Mouse (Mus musculus): Measurements from ENCODE around the gene 1700109H08Rik. TPM values are rescaled to one million over a fixed set of nuclear protein-coding genes. Genes with fewer than 3 reads are reported as not detected.
A peak's percentile ranks its signal among the peaks of the same experiment; 100 is the strongest.
"Not testable (repeated sequence)": the region's sequence is repeated elsewhere in the genome, so short reads cannot be mapped to it uniquely, and the experiment has no call there.

Gene 1700109H08Rik
- 1 to 10 TPM; 2.7 to 3.3 TPM for total RNA-seq (2021)
- long read RNA-seq, experiment 1, result 0 reads
- long read RNA-seq, experiment 2, result 0 reads

DNA sequence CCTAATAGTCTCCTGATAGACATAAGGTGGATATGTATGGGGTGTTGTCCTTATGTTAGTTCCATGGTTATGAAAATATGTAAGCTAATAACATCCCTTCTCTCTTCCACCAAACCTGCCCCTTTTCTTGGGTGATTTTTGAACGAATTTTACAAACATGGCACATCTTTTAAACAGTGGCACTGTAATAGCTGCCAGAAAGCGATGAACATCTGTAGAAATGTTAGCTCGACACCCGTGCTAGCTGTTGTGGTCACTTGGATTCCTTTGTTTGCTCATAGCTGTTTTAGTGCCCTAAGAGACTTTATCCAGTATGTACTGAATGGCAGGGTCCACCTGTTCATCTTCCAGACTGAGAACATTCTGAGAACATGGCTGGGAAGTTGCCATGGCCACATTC is at the start of gene 1700109H08Rik:
Gene 1700109H08Rik, plus strand, starts transcription at position 301 of the 400 bp plus-strand sequence.
- DNase-seq (ENCODE audit: low spot score in 2 of 2), result no peak

DNA sequence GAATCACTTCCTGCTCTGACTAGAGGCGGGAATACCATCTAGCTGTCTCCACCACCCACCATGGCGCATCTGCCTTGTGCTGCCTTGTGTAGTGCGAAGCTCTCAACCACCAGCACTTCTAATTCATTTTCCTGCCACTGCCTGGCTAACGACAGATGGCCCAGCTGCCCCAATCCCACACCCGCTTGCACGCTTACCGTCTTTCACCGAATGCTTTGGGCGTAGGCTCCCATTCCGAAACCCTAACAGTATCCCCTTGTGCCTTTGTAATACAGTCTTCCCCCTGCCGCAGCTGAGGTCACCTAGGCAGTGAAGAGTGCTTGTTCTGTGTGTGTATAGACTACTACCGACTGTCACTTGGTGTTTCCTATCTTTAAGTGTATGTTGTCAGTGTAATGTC is 49.6 kb upstream of the 1700109H08Rik start:
- DNase-seq (ENCODE audit: low spot score in 2 of 2), result no peak

DNA sequence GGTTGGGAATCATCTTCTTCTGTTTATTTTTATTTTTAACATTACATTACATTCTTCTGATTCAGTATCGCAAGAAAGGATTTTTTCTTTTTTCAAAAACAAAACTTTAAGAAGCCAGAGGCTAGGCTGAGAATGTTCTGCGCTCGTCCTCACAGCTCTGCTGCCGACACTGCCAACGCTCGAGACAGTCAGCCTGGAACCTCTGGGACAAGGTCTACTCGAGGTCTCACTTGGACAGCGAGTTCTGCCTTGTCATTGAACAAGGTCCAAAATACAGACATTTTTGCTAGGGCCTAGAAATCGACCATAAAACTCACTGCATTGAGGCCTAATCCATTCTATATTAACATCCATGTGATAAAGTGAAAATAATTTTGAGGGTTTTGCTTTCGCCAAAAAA is 48.5 kb upstream of the 1700109H08Rik start:
- DNase-seq (ENCODE audit: low spot score in 2 of 2), result no peak

DNA sequence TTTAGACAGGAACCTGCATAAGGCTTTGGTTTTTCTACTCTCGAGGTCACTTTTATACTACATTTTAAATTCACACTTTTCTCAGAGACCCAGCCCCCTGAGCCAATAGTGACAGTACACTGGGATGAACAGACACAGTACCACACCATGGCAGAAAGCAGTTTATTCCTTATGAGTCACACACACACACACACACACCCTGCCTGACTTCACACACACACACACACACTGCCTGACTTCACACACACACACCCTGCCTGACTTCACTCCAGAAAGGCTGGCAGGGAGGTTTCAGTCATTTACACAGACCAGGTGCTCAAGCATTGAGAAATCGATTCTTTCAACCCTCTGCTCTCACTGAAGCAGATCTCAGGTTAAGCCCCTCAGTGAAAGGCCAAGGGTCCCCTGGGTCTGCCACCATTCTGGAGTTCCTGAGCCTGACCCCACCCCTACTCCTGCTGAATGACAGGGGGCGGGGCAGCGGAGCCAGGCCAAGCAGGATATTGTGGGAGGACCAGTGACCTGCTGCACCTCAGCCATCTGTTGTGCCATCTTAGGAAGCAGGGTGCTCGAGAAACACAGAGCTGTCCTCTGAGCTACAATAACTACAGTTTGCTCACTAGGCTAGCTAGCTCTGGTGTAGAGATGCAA is 44.2 kb upstream of the 1700109H08Rik start:
- no peak for DNase-seq (ENCODE audit: low spot score in 2 of 2)

DNA sequence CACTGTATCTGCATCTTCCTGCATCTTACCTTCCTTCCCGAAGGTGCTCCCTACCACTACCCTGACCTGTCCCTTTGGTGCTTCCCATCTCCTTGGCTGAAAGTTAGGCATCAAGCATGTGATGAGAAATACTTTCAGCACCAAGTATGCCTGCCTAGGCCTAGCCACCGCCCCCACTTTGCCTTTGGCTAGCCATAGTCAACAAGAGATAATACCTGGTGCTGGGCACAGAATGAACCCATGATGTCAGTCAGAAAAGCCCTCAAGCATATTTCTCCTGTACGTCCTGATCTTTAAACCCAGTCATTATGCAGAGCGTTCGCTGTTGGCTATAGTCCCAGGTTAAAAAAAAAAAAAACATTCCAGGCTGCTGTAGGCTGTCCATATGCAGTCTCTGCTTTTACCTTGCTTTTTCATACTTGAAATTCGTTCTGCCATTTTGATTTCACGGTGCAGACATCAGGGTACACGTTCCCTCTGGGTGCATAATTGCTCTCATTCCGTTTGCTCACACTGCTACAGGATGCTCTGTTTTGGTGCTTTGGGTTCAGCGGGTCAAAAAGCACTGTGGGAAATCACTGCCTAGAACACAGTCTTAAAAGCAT is 41.7 kb upstream of the 1700109H08Rik start:
- DNase-seq (ENCODE audit: low spot score in 2 of 2), result no peak

DNA sequence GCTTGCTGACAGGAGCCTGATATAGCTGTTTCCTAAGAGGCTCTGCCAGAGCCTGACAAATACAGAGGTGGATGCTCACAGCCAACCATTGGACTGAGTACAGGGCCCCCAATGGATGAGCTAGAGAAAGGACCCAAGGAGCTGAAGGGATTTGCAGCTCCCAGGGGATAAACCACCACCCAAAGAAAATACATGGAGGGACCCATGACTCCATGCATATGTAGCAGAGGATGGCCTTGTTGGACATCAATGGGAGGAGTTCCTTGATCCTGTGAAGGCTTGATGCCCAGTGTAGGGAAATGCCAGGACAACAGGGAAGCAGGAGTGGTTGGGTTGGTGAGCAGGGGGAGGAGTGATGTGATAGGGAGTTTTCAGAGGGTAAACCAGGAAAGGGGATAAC is 39.3 kb upstream of the 1700109H08Rik start:
- DNase-seq (ENCODE audit: low spot score in 2 of 2), result not testable (repeated sequence)

DNA sequence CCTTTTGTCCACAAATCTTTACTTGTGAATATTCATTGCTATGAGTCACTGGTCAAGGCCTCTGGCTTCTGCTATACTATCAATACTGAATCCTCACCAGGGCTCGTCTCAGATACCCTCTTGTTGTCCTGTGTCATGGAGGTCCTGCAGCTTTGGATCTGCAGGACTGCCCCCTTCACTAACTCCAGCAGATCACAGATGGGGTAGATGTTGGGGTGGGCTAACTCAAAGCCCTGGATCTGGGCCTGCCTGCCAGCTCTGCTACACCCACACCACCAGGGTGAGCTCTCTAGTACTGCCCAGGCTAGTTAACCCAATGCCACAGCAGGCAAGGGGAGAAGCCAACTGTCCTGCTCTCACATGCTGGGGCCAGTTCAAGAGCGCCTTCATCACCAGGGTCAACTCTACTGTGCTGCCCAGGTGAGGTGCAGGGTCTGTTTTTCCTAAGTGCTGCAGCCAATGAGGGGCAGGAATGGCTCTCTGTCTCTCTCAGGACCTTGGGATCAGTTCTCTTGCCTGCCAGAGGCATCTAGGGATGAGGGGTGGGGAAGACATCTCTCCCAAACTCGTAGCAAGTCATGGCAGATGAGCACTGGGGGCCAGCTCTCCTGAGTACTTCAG is 34.7 kb upstream of the 1700109H08Rik start:
- no peak for DNase-seq (ENCODE audit: low spot score in 2 of 2)

DNA sequence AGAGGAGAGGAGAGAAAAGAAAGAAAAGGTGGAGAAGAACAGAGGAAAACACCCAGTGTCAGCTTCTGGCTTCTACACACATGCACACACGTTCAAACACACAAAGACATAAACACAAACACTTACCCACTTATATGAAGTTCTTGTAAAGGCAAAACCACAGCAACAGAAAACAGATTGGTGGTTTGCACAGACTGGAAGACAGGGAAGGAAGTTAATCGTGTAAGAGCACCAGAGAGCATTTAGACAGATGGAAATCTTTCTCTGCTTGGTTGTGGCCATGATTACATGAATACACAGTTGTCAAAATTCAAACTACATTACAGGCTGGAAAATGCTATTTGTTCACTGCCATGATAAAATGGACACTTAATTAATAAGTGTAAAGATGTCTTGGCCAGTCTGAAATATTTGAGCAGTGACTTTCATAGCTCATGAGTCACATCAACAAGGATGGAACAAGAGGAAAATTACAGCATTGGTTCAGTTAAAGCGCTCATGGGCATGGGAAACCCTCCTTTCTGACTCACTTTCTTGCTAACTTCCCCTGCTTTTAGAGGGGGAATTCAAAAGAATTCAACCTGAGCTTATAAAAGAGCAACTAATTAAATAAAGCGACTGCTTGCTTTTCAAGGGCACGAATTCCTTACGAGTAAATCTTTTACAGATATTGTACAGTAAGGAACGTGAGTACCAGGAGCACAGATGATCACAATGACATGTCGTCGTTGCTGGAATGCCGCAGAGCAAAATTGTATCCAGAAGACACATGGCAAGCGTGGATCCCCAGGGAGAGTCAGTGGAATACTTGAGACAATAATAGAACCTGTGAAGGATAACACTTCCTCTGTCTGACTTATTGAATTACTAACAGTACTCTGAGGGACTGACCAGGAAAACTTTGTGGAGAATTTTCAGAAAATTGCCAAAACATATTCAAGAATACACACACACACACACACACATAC is 32.6 kb upstream of the 1700109H08Rik start:
- no peak for DNase-seq (ENCODE audit: low spot score in 2 of 2)

DNA sequence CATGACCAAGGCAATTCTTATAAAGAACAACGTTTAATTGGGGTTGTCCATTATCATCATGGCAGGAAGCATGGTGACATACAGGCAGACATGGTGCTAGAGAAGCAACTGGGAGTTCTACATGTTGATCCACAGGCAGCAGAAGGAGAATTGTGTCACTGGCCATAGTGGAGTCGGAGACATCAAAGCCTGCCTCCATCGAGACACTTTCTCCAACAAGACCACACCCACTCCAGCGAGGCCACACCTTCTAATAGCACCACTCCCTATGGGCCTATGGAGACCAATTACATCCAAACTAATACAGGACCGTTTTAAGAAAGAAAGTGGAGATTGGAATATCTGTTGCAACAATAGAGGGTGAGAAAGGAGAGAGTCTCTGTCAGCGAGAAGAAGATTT is 29.5 kb upstream of the 1700109H08Rik start:
- DNase-seq (ENCODE audit: low spot score in 2 of 2), result no peak

DNA sequence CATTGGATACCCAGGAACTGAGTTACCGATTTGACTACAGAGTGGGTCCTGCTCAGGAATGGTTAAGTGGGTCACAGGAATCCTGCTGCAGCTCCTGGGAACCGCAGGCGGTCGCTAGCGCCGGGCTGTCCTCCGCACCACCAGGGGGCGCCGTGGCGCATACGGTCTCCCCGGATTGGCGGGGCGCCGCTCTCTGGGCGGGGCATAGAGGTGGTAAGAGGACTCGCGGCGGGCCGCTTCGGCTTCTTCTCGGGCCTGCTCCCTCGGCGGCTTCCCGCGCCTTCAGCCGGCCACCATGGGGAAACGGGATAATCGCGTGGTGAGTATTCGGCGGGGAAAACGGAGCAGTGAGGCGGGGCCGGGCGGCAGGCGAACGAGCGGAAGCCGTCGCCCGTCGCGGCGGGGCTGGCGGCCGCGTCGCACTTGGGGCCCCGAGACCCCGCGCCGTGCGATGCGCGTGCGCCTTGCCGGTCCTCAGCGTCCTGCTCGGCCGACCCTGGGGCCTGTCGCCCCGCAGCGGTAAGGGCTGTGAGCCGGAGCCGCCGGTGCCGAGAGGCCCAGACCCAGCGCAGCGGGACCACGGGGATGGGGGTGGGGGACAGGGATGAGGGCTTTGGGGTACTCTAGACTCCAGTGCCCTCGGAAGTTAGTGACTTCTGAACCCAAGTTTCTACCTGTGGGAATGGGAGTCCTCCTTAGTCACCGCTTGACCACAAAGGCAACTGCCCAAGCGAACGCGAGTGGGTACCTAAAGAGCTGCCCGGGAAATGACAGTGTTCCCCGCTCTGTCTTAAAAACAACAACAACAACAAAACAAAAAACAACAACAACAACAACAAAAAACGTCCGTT is 27.5 kb upstream of the 1700109H08Rik start, which contains the start of gene Fam133b:
Gene Fam133b, plus strand, starts transcription at position 205 of the 851 bp plus-strand sequence.
- peak; percentile 100 for DNase-seq (ENCODE audit: low spot score in 2 of 2)

DNA sequence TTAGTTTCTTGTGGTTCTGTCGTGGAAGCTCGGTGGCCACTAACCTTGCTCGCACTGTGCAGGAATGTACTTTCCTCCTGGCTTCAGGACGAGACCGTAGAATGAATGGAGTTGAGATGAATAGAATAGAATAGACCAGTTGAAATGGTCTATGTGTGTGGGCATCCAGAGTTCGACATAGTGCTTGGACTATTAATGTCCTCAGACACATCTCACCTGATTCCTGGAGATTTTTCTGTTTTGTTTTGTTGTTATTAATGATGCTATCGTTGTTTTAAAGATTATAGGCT is 26.9 kb upstream of the 1700109H08Rik start:
- DNase-seq (ENCODE audit: low spot score in 2 of 2), result no peak

DNA sequence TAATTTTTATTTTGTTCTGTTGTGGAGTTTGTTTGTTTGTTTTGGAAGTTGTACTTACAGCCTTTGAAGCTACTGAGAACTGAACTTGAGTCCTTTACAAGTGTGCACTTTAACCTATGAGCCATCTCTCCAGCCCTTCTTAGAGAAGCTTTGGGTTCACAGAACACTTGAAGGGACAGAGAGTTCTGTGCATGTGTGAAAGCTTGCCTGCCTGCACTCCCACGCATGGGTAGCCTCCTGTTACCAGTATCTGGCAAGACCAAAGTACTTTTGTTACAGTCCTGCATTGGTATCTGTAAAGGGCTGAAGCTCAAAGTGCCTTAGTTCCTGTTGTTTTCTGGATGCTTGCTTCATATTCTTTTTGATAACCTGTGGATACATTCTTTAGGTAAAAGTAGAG is 25.1 kb upstream of the 1700109H08Rik start:
- DNase-seq (ENCODE audit: low spot score in 2 of 2), result no peak

DNA sequence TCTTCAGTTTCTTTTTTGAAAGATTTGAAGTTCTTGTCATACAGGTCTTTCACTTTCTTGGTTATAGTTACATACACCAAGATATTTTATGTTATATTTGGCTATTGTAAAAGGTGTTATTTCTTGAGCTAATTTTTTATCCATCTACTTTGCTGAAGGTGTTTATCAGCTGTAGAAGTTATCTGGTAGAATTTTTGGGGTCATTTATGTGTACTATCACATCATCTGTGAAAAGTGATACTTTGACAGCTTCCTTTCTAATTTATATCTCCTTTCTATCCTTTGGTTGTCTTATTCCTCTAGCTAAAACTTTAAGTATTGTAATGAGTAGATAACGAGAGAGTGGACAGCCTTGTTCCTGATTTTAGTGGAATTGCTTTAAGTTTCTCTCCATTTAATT is 19.9 kb upstream of the 1700109H08Rik start:
- DNase-seq (ENCODE audit: low spot score in 2 of 2), result no peak

DNA sequence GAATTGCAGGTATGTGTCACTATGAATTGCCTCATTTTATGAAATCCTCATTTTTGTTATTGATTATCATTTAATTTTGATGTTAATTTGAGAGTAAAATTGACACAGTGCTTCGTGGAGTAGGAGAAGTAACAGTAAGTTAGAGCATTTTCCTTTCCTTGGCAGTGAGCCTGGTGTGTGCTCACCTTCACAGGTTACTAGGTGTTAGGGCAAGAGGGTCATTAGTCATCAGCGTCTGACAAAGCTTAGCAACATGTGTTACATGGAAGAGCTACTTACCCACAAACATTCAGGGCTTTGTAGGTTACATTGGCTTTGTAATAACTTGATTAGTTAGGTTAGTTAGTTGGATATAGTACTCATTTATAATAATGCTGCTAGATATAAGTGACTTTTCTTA is 17.2 kb upstream of the 1700109H08Rik start:
- no peak for DNase-seq (ENCODE audit: low spot score in 2 of 2)

DNA sequence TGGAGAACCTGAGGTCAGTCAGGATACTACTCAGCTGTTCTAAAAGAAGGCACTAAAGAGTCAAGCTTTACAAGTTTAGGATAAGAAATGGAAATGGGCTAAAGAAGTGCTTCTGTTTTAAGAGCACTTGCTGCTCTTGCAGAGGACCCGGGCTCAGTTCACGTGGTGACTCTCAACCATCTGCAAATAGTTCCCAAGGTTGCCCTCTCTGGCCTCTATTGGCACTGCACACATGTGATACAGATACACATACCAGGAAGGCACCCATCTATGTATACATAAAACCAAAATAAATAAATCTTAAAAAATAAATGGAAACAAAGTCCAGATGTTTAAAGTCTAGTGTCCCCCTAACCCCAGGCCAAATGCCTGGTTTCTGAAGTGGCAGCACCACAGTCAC is 3.5 kb downstream of the 1700109H08Rik start:
- no peak for DNase-seq (ENCODE audit: low spot score in 2 of 2)

DNA sequence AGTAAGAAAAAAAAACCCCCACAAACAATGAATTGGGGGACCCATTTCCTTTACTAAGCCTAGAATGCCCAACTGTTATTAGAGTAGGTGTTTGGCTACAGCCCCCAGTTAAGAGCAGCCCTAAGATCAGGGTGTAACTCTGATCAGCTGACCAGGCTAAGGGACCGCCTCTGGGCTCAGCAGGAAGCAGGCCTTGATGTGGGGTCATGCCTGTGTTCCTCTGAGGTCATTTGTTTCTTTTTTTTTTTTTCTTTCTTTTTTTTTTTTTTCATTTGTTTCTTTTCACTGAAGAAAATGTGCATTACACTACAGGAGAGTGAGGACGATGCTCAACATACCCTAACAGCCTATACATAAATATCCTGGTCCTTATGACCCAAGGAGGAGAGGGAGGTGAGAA is 6.6 kb downstream of the 1700109H08Rik start:
- DNase-seq (ENCODE audit: low spot score in 2 of 2), result no peak

DNA sequence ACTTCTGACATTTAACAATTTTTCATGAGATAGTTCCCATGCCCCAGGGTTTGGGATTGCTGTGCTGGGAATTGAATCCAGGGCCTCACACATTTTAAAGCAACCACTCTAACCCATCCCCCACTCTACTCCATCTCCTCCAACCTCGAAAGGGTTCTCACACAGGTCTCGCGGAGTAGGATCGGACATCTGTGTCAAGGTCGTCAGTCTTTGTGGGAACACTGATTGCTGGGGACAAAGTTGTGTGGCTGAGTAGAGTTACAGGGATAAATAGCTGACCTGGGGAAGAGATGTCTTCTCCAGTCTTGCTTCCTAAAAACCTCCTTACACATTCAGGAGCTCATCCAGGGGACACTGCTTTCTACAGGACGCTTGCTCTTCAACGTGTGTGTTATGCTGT is 7.7 kb downstream of the 1700109H08Rik start:
- DNase-seq (ENCODE audit: low spot score in 2 of 2), result no peak

DNA sequence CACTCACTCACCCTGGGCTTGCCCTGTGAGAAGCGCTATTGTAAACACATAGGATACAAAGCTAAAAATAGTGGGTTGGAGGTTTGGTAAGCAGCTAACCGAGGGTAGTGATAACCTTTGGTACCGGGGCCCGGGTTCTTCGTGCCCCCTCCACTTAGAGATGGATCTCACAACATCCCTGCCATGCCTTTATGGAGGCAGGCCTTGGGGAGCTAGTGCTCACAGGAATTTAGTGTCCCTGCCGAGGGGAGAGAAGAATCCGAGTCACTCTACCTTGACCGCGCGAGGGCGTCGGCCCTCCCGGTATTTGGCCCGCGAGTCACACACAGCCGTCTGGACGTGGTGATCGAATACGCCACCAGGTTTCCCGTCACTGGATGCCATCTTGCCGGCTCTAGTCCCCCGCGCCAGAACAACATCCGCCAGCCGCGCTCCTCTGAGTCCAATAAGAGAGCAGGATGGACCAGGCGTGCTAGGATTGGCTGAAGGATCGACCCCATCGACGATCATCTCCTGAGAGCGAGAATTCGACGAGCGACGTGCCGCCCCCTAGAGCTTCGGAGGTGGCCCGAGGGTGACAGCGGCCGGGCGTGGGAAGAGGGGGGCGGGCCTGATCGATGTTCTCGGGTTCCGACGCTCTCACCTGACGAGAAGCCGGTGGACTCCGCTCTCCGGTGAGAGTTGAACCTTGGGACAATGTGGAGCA is 24.5 kb downstream of the 1700109H08Rik start, which contains the start of gene Pex1:
Gene Pex1, plus strand, starts transcription at position 374 of the 706 bp plus-strand sequence.
- peak; percentile 85 to 88 for DNase-seq (ENCODE audit: low spot score in 2 of 2)

DNA sequence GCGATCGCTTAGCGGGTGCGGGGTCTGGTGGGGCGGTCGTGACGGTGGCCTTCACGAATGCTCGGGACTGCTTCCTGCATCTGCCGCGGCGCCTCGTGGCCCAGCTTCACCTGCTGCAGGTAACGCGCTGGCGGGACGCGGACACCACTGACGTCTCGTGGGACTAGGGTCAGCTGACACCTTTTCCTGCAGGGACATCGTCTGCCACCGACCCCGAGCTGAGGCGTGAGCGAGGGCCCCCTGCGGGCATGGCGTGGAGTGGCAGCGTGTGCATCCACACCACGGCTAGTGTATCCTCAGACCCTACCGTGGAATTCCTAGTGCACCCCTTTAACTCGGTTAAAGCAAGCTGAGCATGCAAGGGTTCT is 25.0 kb downstream of the 1700109H08Rik start, which contains the start of gene Rbm48:
Gene Rbm48, minus strand, starts transcription at position 187 of the 368 bp plus-strand sequence.
- DNase-seq (ENCODE audit: low spot score in 2 of 2), result peak; percentile 71 to 76

DNA sequence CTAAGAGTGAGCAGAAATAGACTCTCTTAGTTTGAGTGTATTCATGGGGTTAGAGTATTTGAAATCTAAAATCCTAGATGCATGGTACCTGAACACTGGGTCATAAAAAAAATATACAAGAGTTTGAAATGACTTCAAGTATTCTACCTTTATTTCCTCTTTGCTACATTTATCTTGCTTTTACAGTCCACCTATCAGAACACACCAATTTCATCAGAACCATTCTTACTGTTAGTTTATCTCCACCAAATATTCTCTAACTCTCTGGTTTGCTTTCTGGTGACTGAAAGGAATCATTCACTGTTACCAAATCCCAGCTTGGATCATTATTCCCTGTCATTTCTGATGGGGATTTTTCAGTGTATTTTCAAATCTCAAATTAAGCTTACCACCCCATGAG is 25.8 kb downstream of the 1700109H08Rik start:
- no peak for DNase-seq (ENCODE audit: low spot score in 2 of 2)

All from adrenal gland, adult 18-20 months (tissue).